Mouse (Mus musculus) C2C12 (cell line): ENCODE results near the gene Pacsin2. TPM values are rescaled to one million over a fixed set of nuclear protein-coding genes. Genes with fewer than 3 reads are reported as not detected.

Experiments
- H3K27me3 ChIP-seq: one replicate; pipeline ENCODE4 v1.6.1; 2011; ENCODE audit not compliant: control insufficient read depth, insufficient read depth, insufficient read length
- H3K36me3 ChIP-seq: one replicate; pipeline ENCODE4 v1.6.1; 2011; ENCODE audit not compliant: control insufficient read depth, insufficient read depth
- H3K4me3 ChIP-seq: one replicate; pipeline ENCODE4 v1.5.1; 2011; ENCODE audit warnings: mild to moderate bottlenecking, control low read depth; ENCODE audit not compliant: poor library complexity, insufficient read depth, severe bottlenecking
- H3K79me2 ChIP-seq: one replicate; pipeline ENCODE4 v1.6.1; 2011; ENCODE audit not compliant: control insufficient read depth, insufficient read depth
- H3K79me3 ChIP-seq: one replicate; pipeline ENCODE4 v1.6.1; 2011; ENCODE audit warnings: low read depth, control low read depth
- H3ac ChIP-seq: one replicate; pipeline ENCODE3; 2011; ENCODE audit warnings: low read depth; ENCODE audit not compliant: control insufficient read depth, insufficient read length
- CEBPB ChIP-seq: IDR thresholded peaks from one replicate; pipeline ENCODE4 v1.6.1; 2011; ENCODE audit warnings: low read depth, mild to moderate bottlenecking, control low read depth, moderate library complexity
- CTCF ChIP-seq: IDR thresholded peaks from one replicate; pipeline ENCODE4 v1.5.1; 2011; ENCODE audit not compliant: control insufficient read depth, insufficient read depth, insufficient read length
- FOSL1 ChIP-seq: IDR thresholded peaks from one replicate; pipeline ENCODE4 v1.8.0; 2011; ENCODE audit warnings: mild to moderate bottlenecking, low read length; ENCODE audit not compliant: poor library complexity, insufficient read depth, severe bottlenecking
- MAX ChIP-seq: IDR thresholded peaks from one replicate; pipeline ENCODE4 v1.6.1; 2011; ENCODE audit warnings: mild to moderate bottlenecking, control low read depth
- MYOD1 ChIP-seq: IDR thresholded peaks from one replicate; pipeline ENCODE4 v1.6.1; 2011; ENCODE audit warnings: low read depth; ENCODE audit not compliant: control insufficient read depth, insufficient read length
- MYOG ChIP-seq: IDR thresholded peaks from one replicate; pipeline ENCODE4 v1.6.1; 2011; ENCODE audit not compliant: control insufficient read depth, insufficient read length; ENCODE audit errors: extremely low read depth
- USF1 ChIP-seq: IDR thresholded peaks from one replicate; pipeline ENCODE4 v1.6.1; 2011; ENCODE audit warnings: low read depth, mild to moderate bottlenecking, control low read depth, moderate library complexity
- polyA plus RNA-seq: library from polyadenylated mRNA; unstranded; fragments of >200 nt; fragmentation: generic; extraction: Trizol; gene quantifications from one replicate; pipeline ENCODE4 v1.2.1, GENCODE M21; 2012; ENCODE audit warnings: missing spikeins

Gene Pacsin2
- polyA plus RNA-seq, 1 experiment = 101 TPM

- H3K79me2 ChIP-seq = peaks cover 100% of the 10 kb centered on the region
- no peak overlapping the region for H3K4me3 ChIP-seq
- TF ChIP-seq MYOG = no peak
- H3K36me3 ChIP-seq = no peaks in the 10 kb centered on the region
- peaks cover 85% of the 10 kb centered on the region for H3K79me3 ChIP-seq
- H3ac ChIP-seq = peak overlapping the region; percentile 18
- no peaks in the 10 kb centered on the region for H3K27me3 ChIP-seq
Measured at GRCm38 (mm10) chr15:83417916-83418315, 46.5 kb downstream of the Pacsin2 start.

GRCm38 (mm10) chr15:83417407-83417806, 47.0 kb downstream of the Pacsin2 start:
- H3K27me3 ChIP-seq = no peaks in the 10 kb centered on the region
- TF ChIP-seq FOSL1 (no peak), USF1 (no peak), MAX (no peak), CEBPB (no peak)
- H3ac ChIP-seq = peak overlapping the region; percentile 0
- peaks cover 100% of the 10 kb centered on the region for H3K79me2 ChIP-seq
- H3K79me3 ChIP-seq = peaks cover 85% of the 10 kb centered on the region
- H3K36me3 ChIP-seq = no peaks in the 10 kb centered on the region
- no peak overlapping the region for H3K4me3 ChIP-seq

GRCm38 (mm10) chr15:83415391-83415790, 49.0 kb downstream of the Pacsin2 start:
- peaks cover 92% of the 10 kb centered on the region for H3K79me3 ChIP-seq
- H3K36me3 ChIP-seq = no peaks in the 10 kb centered on the region

GRCm38 (mm10) chr15:83411616-83412015, 52.8 kb downstream of the Pacsin2 start:
- H3K36me3 ChIP-seq = peaks cover 7% of the 10 kb centered on the region
- peaks cover 96% of the 10 kb centered on the region for H3K79me3 ChIP-seq
- no peak for TF ChIP-seq USF1
- no peak for TF ChIP-seq MYOG
- TF ChIP-seq MYOD1 = no peak
- TF ChIP-seq MAX = no peak
- no peak for TF ChIP-seq CEBPB
- no peak for TF ChIP-seq CTCF
- no peak for TF ChIP-seq FOSL1
- H3K79me2 ChIP-seq = peaks cover 100% of the 10 kb centered on the region
- H3K27me3 ChIP-seq = no peaks in the 10 kb centered on the region
- H3K4me3 ChIP-seq = no peak overlapping the region
- H3ac ChIP-seq = no peak overlapping the region

More at GRCm38 (mm10) chr15:83415391-83415790, 49.0 kb downstream of the Pacsin2 start:
- TF ChIP-seq MYOG (no peak), MAX (no peak), USF1 (no peak), CEBPB (no peak), MYOD1 (no peak), CTCF (no peak), FOSL1 (no peak)
- H3K27me3 ChIP-seq = no peaks in the 10 kb centered on the region
- H3K4me3 ChIP-seq = no peak overlapping the region
- H3K79me2 ChIP-seq = peaks cover 100% of the 10 kb centered on the region
- no peak overlapping the region for H3ac ChIP-seq

GRCm38 (mm10) chr15:83410735-83411134, 53.7 kb downstream of the Pacsin2 start:
- Histone ChIP-seq H3K79me3 (peaks cover 95% of the 10 kb centered on the region), H3ac (no peak overlapping the region), H3K36me3 (peaks cover 12% of the 10 kb centered on the region), H3K27me3 (no peaks in the 10 kb centered on the region), H3K79me2 (peaks cover 98% of the 10 kb centered on the region), H3K4me3 (no peak overlapping the region)
- TF ChIP-seq MYOD1 (no peak), MAX (no peak), USF1 (no peak), FOSL1 (no peak), MYOG (no peak)

GRCm38 (mm10) chr15:83410270-83410669, 54.1 kb downstream of the Pacsin2 start:
- H3K4me3 ChIP-seq = no peak overlapping the region
- TF ChIP-seq CEBPB = no peak
- peak; percentile 34 for TF ChIP-seq MAX
- no peak for TF ChIP-seq MYOG
- no peak for TF ChIP-seq CTCF
- TF ChIP-seq USF1 = peak; percentile 50
- TF ChIP-seq MYOD1 = peak; percentile 29
- peak; percentile 12 for TF ChIP-seq FOSL1
- H3K79me2 ChIP-seq = peaks cover 94% of the 10 kb centered on the region
- no peaks in the 10 kb centered on the region for H3K27me3 ChIP-seq
- H3K79me3 ChIP-seq = peaks cover 90% of the 10 kb centered on the region
- H3K36me3 ChIP-seq = peaks cover 12% of the 10 kb centered on the region
- H3ac ChIP-seq = peak overlapping the region; percentile 5
